ENCODE assay signal across 7 mouse cellular contexts in genomic region chrX:153528399-153528798, GRCm38 (mm10).
DNase-seq lines count a peak whose midpoint lies in the region.

No protein-coding gene starts in this region.

- peak; percentile 2 to 6 for DNase-seq in kidney, adult 8-10 months
- DNase-seq in kidney, adult 11 months: no peak
- DNase-seq in ES-CJ7 (ENCODE audit: low read depth, low spot score) (peak; percentile 19), adipocyte (ENCODE audit: low spot score) (peak; percentile 58)
- peak; percentile 4 for DNase-seq in lung, postnatal 14 days
- DNase-seq in thymus, adult 18-20 months: no peak
- DNase-seq in spleen, postnatal 10 days (ENCODE audit: low spot score in 2 of 2): no peak

Comparison
In these comparisons a context has a peak if more than half of its experiments do, and no peak if none do; other contexts are left out.
1. DNase-seq: peak in kidney, adult 8-10 months (2 of 2), ES-CJ7 (single experiment), adipocyte (single experiment) and lung, postnatal 14 days (single experiment); none in kidney, adult 11 months (single experiment), thymus, adult 18-20 months (0 of 2) and spleen, postnatal 10 days (0 of 2).